16 mouse cellular contexts compared by ENCODE assay signal in genomic region chr15:30460341-30461125, GRCm38 (mm10).
DNase-seq lines count a peak whose midpoint lies in the region; ATAC-seq and TF ChIP-seq lines count a peak whose summit lies in the region.
"Had no signal": no experiment of that assay in that cellular context is flagged by ENCODE, and none has a peak within 500 bp of the region (broad histone marks: within the 10 kb centered on the region; RNA-seq: fewer than 3 reads in every experiment).

No protein-coding gene starts in this region.

- H3K9me3 ChIP-seq in midbrain, embryonic 11.5 days (ENCODE audit: control insufficient read depth, low read length) = no peaks in the 10 kb centered on the region
- H3K9me3 ChIP-seq in midbrain, postnatal 0 days (ENCODE audit: low read length) = no peaks in the 10 kb centered on the region
- no peaks in the 10 kb centered on the region for H3K9me3 ChIP-seq in hindbrain, embryonic 12.5 days (replicated peaks)
- H3K9me3 ChIP-seq: embryonic facial prominence, embryonic 10.5 days; limb, embryonic 15.5 days had no signal

- no peaks in the 10 kb centered on the region for H3K36me3 ChIP-seq in midbrain, embryonic 11.5 days (ENCODE audit: control insufficient read depth, insufficient read depth, low read length)
- no peaks in the 10 kb centered on the region for H3K36me3 ChIP-seq in midbrain, postnatal 0 days (ENCODE audit: insufficient read depth, low read length)
- H3K36me3 ChIP-seq in hindbrain, embryonic 12.5 days = no peaks in the 10 kb centered on the region
- H3K36me3 ChIP-seq: embryonic facial prominence, embryonic 10.5 days; limb, embryonic 15.5 days had no signal

- H3K4me1 ChIP-seq in midbrain, embryonic 11.5 days (ENCODE audit: control insufficient read depth, insufficient read depth, low read length) = peaks cover 7% of the 10 kb centered on the region; the same call in 1 of the 2 replicates
- no peaks in the 10 kb centered on the region; the same call in 1 of the 2 replicates for H3K4me1 ChIP-seq in midbrain, postnatal 0 days (ENCODE audit: insufficient read depth, low read length)
- peaks cover 24% of the 10 kb centered on the region for H3K4me1 ChIP-seq in hindbrain, embryonic 12.5 days
- H3K4me1 ChIP-seq: limb, embryonic 15.5 days had no signal

- H3K4me2 ChIP-seq in midbrain, embryonic 11.5 days = no peak overlapping the region
- H3K4me2 ChIP-seq in midbrain, postnatal 0 days (ENCODE audit: low read depth, low read length, poor library complexity, severe bottlenecking) = no peak overlapping the region; the same call in 1 of the 2 replicates
- H3K4me2 ChIP-seq in hindbrain, embryonic 12.5 days (replicated peaks) = 0 out of 2 replicates have a peak overlapping the region, but pooled peaks have one; percentile 6
- H3K4me2 ChIP-seq: limb, embryonic 15.5 days had no signal

- 32% methylated on average over 9 of the region's 9 CpGs for WGBS in midbrain, embryonic 11.5 days
- 43% methylated on average over 9 of the region's 9 CpGs for WGBS in midbrain, postnatal 0 days
- WGBS in hindbrain, embryonic 12.5 days = 47% methylated on average over 9 of the region's 9 CpGs

- H3K4me3 ChIP-seq in midbrain, embryonic 11.5 days (ENCODE audit: low read depth, low read length) = no peak overlapping the region
- no peak overlapping the region for H3K4me3 ChIP-seq in midbrain, postnatal 0 days (ENCODE audit: low read depth, low read length)
- no peak overlapping the region for H3K4me3 ChIP-seq in hindbrain, embryonic 12.5 days
- H3K4me3 ChIP-seq: embryonic facial prominence, embryonic 10.5 days; limb, embryonic 15.5 days had no signal

- TF ChIP-seq CTCF in midbrain, postnatal 0 days (IDR thresholded peaks at IDR 0.05) = no peak

- H3K9ac ChIP-seq in midbrain, embryonic 11.5 days (ENCODE audit: low read length) = no peak overlapping the region
- H3K9ac ChIP-seq in midbrain, postnatal 0 days (replicated peaks; ENCODE audit: low read length, poor library complexity, severe bottlenecking) = no peak overlapping the region
- H3K9ac ChIP-seq in hindbrain, embryonic 12.5 days = no peak overlapping the region
- H3K9ac ChIP-seq: limb, embryonic 15.5 days had no signal

- ATAC-seq in midbrain, embryonic 11.5 days (ENCODE audit: low FRiP score) = no peak
- ATAC-seq in midbrain, postnatal 0 days (ENCODE audit: low FRiP score) = no peak
- ATAC-seq in hindbrain, embryonic 12.5 days (ENCODE audit: low FRiP score) = no peak
- ATAC-seq: Patski had no signal

- no peaks in the 10 kb centered on the region for H3K27me3 ChIP-seq in midbrain, embryonic 11.5 days (ENCODE audit: control insufficient read depth, insufficient read depth, low read length)
- H3K27me3 ChIP-seq in midbrain, postnatal 0 days (ENCODE audit: insufficient read depth, low read length) = no peaks in the 10 kb centered on the region
- H3K27me3 ChIP-seq in hindbrain, embryonic 12.5 days = no peaks in the 10 kb centered on the region
- H3K27me3 ChIP-seq: limb, embryonic 15.5 days; Patski had no signal

- no peak overlapping the region for H3K27ac ChIP-seq in midbrain, embryonic 11.5 days (ENCODE audit: low read depth, low read length)
- no peak overlapping the region for H3K27ac ChIP-seq in midbrain, postnatal 0 days (ENCODE audit: low read depth, low read length)
- no peak overlapping the region for H3K27ac ChIP-seq in hindbrain, embryonic 12.5 days
- H3K27ac ChIP-seq: embryonic facial prominence, embryonic 10.5 days; limb, embryonic 15.5 days had no signal

- DNase-seq in cerebellum, postnatal 10 days = peak; percentile 38 to 59
- DNase-seq in cerebellum, postnatal 4 days (ENCODE audit: low spot score in 2 of 2) = no peak
- DNase-seq in midbrain, embryonic 11.5 days (ENCODE audit: low spot score, missing footprints) = peak; percentile 77
- DNase-seq in midbrain, postnatal 0 days (ENCODE audit: low spot score) = no peak
- DNase-seq in retina, postnatal 1 day = peak; percentile 62
- no peak for DNase-seq in T-cell, adult 2 months (ENCODE audit: low spot score)
- no peak for DNase-seq in right cerebral cortex, postnatal 25 days
- DNase-seq: B cell, adult 2 months; gastrocnemius, postnatal 14 days; kidney, adult 2 months; kidney, postnatal 36 days; lung, postnatal 10 days had no signal

Comparison
In these comparisons a context has a peak if more than half of its experiments do, and no peak if none do; other contexts are left out.
1. DNase-seq: peak in cerebellum, postnatal 10 days (2 of 2), midbrain, embryonic 11.5 days (single experiment) and retina, postnatal 1 day (single experiment); none in cerebellum, postnatal 4 days (0 of 2), midbrain, postnatal 0 days (single experiment), T-cell, adult 2 months (single experiment) and right cerebral cortex, postnatal 25 days (single experiment).